Comparison of ENCODE assay signal across 27 mouse cellular contexts in the genomic region with DNA sequence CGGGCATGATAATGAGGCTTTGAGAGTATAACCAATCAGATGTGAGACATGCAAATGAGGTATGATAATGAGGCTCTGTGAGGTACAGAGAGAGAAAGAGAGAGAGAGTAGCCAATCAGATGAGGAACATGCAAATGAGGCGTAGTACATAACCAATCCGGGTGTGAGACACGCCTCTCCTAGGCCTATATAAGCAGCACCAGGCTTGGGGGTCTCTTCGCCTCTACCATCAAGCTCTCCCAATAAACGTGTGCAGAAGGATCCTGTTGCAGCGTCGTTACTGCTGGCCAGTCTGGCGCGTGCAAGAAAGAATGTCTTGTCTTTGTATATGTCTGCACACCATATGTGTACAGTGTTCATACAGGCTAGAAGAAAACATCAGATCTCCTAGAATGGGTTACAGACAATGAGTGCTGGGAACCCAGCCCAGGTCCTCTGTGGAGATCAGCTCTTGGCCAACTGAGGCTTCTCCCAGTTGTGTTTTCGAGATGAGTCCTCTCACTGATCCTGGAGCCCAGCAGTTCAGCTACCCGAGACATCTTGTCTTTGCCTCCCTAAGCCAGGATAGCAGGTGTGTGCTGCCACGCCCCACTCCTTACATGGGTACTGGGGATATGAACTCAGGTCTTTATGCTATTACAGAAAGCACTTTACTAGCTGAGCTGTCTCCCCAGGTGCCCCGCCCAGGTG. TPM values are rescaled to one million over a fixed set of nuclear protein-coding genes. Genes with fewer than 3 reads are reported as not detected.
"Had no signal": no experiment of that assay in that cellular context is flagged by ENCODE, and none has a peak within 500 bp of the region (broad histone marks: within the 10 kb centered on the region; RNA-seq: fewer than 3 reads in every experiment).

No protein-coding gene starts in this region.

RNA-seq across cellular contexts. Expression of gene Ghrh, which starts 41.7 kb away (rescaled TPM):
- total RNA-seq: heart, postnatal 10 days; heart, postnatal 14 days; heart, postnatal 25 days; heart, postnatal 36 days; heart, postnatal 4 days; hematopoietic stem cell, adult 5-6 weeks; hindbrain, postnatal 0 days; layer of hippocampus, adult 18-20 months; layer of hippocampus, adult 2 months; layer of hippocampus, adult 8-10 months; layer of hippocampus, postnatal 10 days; layer of hippocampus, postnatal 14 days; layer of hippocampus, postnatal 36 days; left cerebral cortex, adult 18-20 months; left cerebral cortex, adult 2 months had no signal
- polyA plus RNA-seq: heart, embryonic 12.5 days; heart, embryonic 13.5 days; heart, embryonic 14.5 days; heart, embryonic 15.5 days; heart, embryonic 16.5 days; heart, postnatal 0 days; hindbrain, embryonic 10.5 days; inflammation-experienced regulatory T-cells, adult 6 months; kidney, adult 2 months; kidney, embryonic 14.5 days; kidney, embryonic 16.5 days; kidney, postnatal 0 days had no signal
